In genomic region chr15:84189881-84190280, GRCm38 (mm10) we compare ENCODE assay signal across 13 mouse cellular contexts. TPM values are rescaled to one million over a fixed set of nuclear protein-coding genes. Genes with fewer than 3 reads are reported as not detected.
DNase-seq lines count a peak whose midpoint lies in the region; ATAC-seq lines count a peak whose summit lies in the region.
"Had no signal": no experiment of that assay in that cellular context is flagged by ENCODE, and none has a peak within 500 bp of the region (broad histone marks: within the 10 kb centered on the region; RNA-seq: fewer than 3 reads in every experiment).

No protein-coding gene starts in this region.

- no peaks in the 10 kb centered on the region for H3K9me3 ChIP-seq in hindbrain, embryonic 13.5 days
- H3K9me3 ChIP-seq in hindbrain, embryonic 10.5 days = no peaks in the 10 kb centered on the region
- H3K9me3 ChIP-seq: forebrain, embryonic 10.5 days; hindbrain, embryonic 15.5 days; lung, embryonic 15.5 days had no signal

- H3K4me3 ChIP-seq in hindbrain, embryonic 13.5 days = no peak overlapping the region
- H3K4me3 ChIP-seq in hindbrain, embryonic 10.5 days = no peak overlapping the region
- H3K4me3 ChIP-seq: forebrain, embryonic 10.5 days; hindbrain, embryonic 15.5 days; lung, embryonic 15.5 days had no signal

- 0 out of 2 replicates have a peak, but pooled peaks have one; percentile 18 for ATAC-seq in hindbrain, embryonic 13.5 days (ENCODE audit: low FRiP score)

- no peak overlapping the region for H3K9ac ChIP-seq in hindbrain, embryonic 13.5 days
- H3K9ac ChIP-seq: hindbrain, embryonic 15.5 days; lung, embryonic 15.5 days had no signal

- WGBS in hindbrain, embryonic 13.5 days = 49% methylated on average over 3 of the region's 3 CpGs
- 49% methylated on average over 3 of the region's 3 CpGs for WGBS in hindbrain, embryonic 10.5 days

- no peak overlapping the region for H3K27ac ChIP-seq in hindbrain, embryonic 13.5 days
- no peak overlapping the region for H3K27ac ChIP-seq in hindbrain, embryonic 10.5 days
- H3K27ac ChIP-seq: forebrain, embryonic 10.5 days; hindbrain, embryonic 15.5 days; lung, embryonic 15.5 days had no signal

- DNase-seq in hindbrain, embryonic 10.5 days (ENCODE audit: low spot score) = no peak
- peak; percentile 39 for DNase-seq in thymus, postnatal 0 days (ENCODE audit: low spot score)
- DNase-seq in thymus, postnatal 10 days (ENCODE audit: low spot score in 2 of 2) = no peak
- DNase-seq in embryo, embryonic 10.5 days (ENCODE audit: low spot score) = peak; percentile 47
- peak; percentile 35 for DNase-seq in yolk sac, embryonic 10.5 days (ENCODE audit: low spot score)
- DNase-seq in gastrocnemius, postnatal 25 days = no peak
- no peak for DNase-seq in natural killer cell, adult 2 months (ENCODE audit: low spot score in 2 of 2)
- DNase-seq: cerebellum, adult 9-11 months; right cerebral cortex, adult 18-20 months had no signal

- H3K4me2 ChIP-seq in hindbrain, embryonic 13.5 days = no peak overlapping the region
- H3K4me2 ChIP-seq: hindbrain, embryonic 15.5 days; lung, embryonic 15.5 days had no signal

- H3K27me3 ChIP-seq in hindbrain, embryonic 13.5 days = no peaks in the 10 kb centered on the region
- H3K27me3 ChIP-seq in hindbrain, embryonic 10.5 days (ENCODE audit: insufficient read depth, poor library complexity, severe bottlenecking) = no peaks in the 10 kb centered on the region
- H3K27me3 ChIP-seq: hindbrain, embryonic 15.5 days; lung, embryonic 15.5 days had no signal

- peaks cover 26% of the 10 kb centered on the region for H3K4me1 ChIP-seq in hindbrain, embryonic 13.5 days (replicated peaks)
- peaks cover 20% of the 10 kb centered on the region; the same call in 1 of the 2 replicates for H3K4me1 ChIP-seq in hindbrain, embryonic 10.5 days (replicated peaks)

- H3K36me3 ChIP-seq in hindbrain, embryonic 13.5 days = no peaks in the 10 kb centered on the region
- 0 out of 2 replicates have a peak, but pooled peaks cover under 1% of the 10 kb centered on the region for H3K36me3 ChIP-seq in hindbrain, embryonic 10.5 days
- H3K36me3 ChIP-seq: hindbrain, embryonic 15.5 days; lung, embryonic 15.5 days had no signal

RNA-seq across cellular contexts. Expression of gene Samm50, which starts 2.2 kb away (rescaled TPM):
- polyA plus RNA-seq in hindbrain, embryonic 13.5 days (2015; fragmentation: Nextera tagmentation; extraction: Ambion mirVana) = 77.1 and 77.2 TPM in 2 replicates
- 94.5 and 103 TPM in 2 replicates for polyA plus RNA-seq in hindbrain, embryonic 10.5 days (2016; fragmentation: Nextera tagmentation; extraction: Ambion mirVana)
- polyA plus RNA-seq in thymus, postnatal 0 days (2015; fragmentation: Nextera tagmentation; extraction: Ambion mirVana) = 127 and 128 TPM in 2 replicates
- total RNA-seq in gastrocnemius, postnatal 25 days (2021) = 100 to 1,000 TPM; 171 to 173 TPM

RNA-seq across cellular contexts. Expression of gene Pnpla3, which starts 22.2 kb away (rescaled TPM):
- polyA plus RNA-seq in hindbrain, embryonic 13.5 days (2015; fragmentation: Nextera tagmentation; extraction: Ambion mirVana) = 3.9 and 5.0 TPM in 2 replicates
- polyA plus RNA-seq in hindbrain, embryonic 10.5 days (2016; fragmentation: Nextera tagmentation; extraction: Ambion mirVana) = 0.88 and 1.1 TPM in 2 replicates
- polyA plus RNA-seq in thymus, postnatal 0 days (2015; fragmentation: Nextera tagmentation; extraction: Ambion mirVana) = 1.3 and 2.1 TPM in 2 replicates
- total RNA-seq in gastrocnemius, postnatal 25 days (2021) = 10 to 100 TPM in 1 of 2 experiments, 1 to 10 TPM in 1; 6.7 to 12.8 TPM

RNA-seq across cellular contexts. Expression of gene Parvb, which starts 42.0 kb away (rescaled TPM):
- 3.9 and 4.5 TPM in 2 replicates for polyA plus RNA-seq in hindbrain, embryonic 13.5 days (2015; fragmentation: Nextera tagmentation; extraction: Ambion mirVana)
- polyA plus RNA-seq in hindbrain, embryonic 10.5 days (2016; fragmentation: Nextera tagmentation; extraction: Ambion mirVana) = 7.1 and 7.6 TPM in 2 replicates
- polyA plus RNA-seq in thymus, postnatal 0 days (2015; fragmentation: Nextera tagmentation; extraction: Ambion mirVana) = 2.8 and 3.1 TPM in 2 replicates
- total RNA-seq in gastrocnemius, postnatal 25 days (2021) = 10 to 100 TPM; 51.5 to 57.7 TPM

Comparison
In these comparisons a context has a peak if more than half of its experiments do, and no peak if none do; other contexts are left out.
1. DNase-seq: peak in thymus, postnatal 0 days (single experiment), embryo, embryonic 10.5 days (single experiment) and yolk sac, embryonic 10.5 days (single experiment); none in hindbrain, embryonic 10.5 days (single experiment), thymus, postnatal 10 days (0 of 2), gastrocnemius, postnatal 25 days (single experiment) and natural killer cell, adult 2 months (0 of 2).